Mouse (Mus musculus) mature B cell (primary cell): ENCODE data around the gene Tsga10ip.
"Not testable (repeated sequence)": the region's sequence is repeated elsewhere in the genome, so short reads cannot be mapped to it uniquely, and the experiment has no call there.

Source experiments
- in situ Hi-C: fragments of 300-500 bp; cut with MboI; formaldehyde crosslinking; loops from 2 replicates; pipeline ENCODE4 v1.14.3; 2019

Tsga10ip gene

DNA sequence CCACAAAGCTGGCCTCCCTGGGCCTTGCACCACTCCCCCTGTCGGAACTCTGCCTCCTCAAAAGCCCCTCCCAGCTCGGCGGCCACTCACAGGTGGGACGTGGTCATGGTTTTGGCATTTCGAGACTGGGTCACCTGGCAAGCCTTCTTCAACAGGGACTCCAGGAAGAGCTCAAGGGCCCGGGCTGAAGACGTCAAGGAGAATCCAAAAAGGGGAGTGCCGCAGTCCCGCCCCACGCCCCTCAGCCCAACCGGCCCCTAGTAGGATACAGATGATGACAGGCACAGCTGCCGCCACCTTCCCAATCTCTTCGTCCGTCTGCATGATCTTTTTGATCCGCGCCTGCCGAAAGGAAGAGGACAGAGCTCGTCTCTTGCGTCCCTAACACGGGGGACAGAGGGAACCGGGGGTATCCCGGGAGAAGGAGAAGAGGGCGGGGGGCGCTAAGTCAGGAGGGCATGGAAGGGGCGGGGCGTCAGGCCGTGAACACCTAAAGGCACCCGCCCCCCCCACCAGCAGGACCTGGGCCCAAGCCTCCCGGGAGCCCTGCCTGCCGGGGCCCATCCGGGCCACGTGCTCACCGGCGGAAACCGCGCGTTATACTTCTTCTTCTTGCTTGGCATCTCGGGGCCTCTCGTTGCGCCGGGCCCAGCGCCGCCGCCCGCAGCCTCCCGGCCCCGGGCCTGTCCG is 21.9 kb upstream of the Tsga10ip start:
- in situ Hi-C loops: no loop called here

GRCm38 (mm10) chr19:5423561-5423960 is 21.2 kb upstream of the Tsga10ip start:
- in situ Hi-C loops: no loop called here

DNA sequence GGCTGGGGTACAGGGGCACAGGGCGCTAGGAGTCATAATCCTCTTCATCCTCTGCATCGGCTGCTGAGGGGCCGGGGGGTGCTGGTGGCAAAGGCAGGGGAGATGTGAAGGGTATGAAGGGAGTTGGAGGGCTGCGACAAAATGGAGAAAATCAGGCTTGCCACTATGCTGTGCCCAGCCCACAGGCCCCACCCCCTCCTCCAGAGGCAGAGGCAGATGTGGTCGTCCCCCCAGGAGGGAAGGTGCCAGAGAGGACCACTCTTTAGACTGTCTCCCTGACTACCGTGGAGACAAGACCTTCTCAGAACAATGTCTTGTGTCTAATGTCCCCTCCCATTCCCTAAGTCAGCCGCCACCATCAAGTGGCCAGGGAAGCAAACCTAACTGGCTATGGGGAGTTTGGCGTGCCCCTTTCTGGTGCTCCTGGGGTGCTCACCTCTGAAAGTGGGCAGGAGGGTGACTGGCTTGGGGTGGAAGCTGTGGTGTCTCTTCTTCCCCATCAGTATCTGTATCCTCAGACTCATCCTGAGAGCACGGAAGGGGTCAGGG is 20.6 kb upstream of the Tsga10ip start:
- in situ Hi-C loops: no loop called here

DNA sequence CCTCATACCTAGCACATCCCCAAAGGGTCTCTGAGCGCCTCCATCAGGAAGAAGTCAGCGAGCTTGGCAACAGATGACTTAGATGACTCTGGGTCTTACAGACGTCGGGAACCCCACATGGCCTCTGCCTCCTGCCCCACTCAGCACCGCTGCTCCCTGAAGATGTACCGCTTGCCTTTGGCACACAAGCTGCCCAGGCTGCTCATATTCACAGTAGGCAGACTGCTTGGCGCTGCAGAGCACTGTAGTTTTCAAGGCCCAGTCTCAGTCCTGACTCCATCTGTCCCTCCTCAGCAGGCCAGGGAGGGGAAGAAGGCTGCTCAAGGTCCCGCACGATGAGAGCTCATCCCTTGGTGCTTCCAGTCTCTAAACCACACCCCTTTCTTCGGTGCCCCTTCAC is 19.9 kb upstream of the Tsga10ip start:
- in situ Hi-C loops: no loop called here

DNA sequence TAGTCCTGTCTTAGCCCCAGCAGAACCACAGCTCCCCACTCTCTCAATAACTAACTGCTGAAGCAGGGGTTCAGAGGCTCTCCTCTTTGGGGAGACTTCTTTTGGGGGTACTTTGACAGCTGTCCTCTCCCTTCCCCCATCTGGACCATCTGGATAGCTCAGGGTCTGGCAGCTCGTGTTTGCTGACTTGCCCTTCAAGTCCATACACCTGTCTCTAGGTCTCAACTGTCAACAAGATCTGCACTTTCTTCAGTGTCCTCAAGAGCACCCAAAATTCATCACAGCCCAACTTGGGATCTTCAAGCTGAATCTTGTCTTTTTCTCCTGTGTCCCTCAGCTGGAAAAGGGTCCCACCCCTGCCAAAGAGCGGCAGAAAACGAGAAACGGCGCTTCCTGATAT is 19.5 kb upstream of the Tsga10ip start:
- in situ Hi-C loops: no loop called here

GRCm38 (mm10) chr19:5420579-5420978 is 18.3 kb upstream of the Tsga10ip start:
- in situ Hi-C loops: no loop called here

DNA sequence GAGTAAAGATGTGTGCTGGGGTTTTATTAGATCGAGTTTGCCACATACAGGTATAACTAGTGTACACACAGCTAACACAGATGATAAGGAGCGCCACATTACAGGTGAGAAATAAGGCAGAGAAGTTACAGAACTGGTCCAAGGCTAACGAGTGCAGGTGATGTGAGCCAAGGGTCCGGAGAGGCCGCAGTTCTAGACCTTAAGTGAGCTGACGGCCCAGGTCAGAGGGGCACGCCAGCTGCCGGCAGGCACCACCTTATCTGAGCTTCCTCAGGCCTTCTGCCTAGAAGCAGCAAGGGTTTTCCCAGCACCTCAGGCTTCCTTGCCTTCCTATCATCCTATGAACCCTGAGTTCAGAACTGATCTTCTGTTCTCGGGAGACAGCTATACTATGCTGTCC is 17.3 kb upstream of the Tsga10ip start:
- in situ Hi-C loops: no loop called here

GRCm38 (mm10) chr19:5418750-5419466 is 16.6 kb upstream of the Tsga10ip start:
- in situ Hi-C loops: no loop called here

DNA sequence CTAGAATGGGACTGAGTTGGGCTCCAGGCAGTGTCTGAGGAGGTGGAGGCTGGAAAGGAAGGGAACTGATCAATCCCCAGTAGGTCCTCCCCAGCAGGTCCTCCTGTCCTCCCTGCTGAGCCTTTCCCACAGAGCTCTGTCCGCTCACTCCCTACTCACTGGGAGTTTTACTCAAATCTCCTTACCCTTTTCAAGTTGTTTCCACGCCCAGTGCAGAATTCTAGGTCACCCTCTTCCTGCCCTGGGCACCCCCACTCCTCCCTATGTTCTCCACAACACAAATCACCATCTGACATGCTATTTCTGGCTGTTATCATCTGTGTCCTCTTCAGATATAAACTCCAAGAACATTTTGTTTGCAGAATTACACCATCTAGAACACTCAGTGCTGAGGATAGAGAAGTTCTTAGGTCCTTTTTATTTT is 12.2 kb upstream of the Tsga10ip start:
- in situ Hi-C loops: no loop called here

- in situ Hi-C loops: no loop called here
Observed at GRCm38 (mm10) chr19:5413840-5414239, 11.5 kb upstream of the Tsga10ip start.

- in situ Hi-C loops: no loop called here
Observed at GRCm38 (mm10) chr19:5411961-5412360, 9.6 kb upstream of the Tsga10ip start.

DNA sequence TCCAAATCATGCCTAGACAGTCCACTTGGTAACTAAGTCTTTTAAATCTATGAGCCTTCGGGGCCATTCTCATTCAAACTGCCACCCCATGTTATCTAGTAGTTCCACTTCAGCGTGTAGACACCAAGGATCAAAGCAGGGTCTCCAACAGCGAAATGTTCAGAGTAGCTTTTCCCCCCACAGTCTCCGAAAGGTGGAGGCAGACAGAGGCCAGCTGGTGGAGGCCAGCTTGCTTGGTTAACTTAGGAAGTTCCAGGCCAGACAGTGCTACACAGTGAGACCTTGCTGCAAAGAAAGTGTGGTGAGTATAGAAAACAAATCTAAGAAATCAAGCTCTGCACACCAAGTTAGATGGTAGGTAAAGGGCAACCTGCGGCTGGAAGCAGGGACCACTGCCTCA is 8.3 kb upstream of the Tsga10ip start:
- in situ Hi-C loops: no loop called here

DNA sequence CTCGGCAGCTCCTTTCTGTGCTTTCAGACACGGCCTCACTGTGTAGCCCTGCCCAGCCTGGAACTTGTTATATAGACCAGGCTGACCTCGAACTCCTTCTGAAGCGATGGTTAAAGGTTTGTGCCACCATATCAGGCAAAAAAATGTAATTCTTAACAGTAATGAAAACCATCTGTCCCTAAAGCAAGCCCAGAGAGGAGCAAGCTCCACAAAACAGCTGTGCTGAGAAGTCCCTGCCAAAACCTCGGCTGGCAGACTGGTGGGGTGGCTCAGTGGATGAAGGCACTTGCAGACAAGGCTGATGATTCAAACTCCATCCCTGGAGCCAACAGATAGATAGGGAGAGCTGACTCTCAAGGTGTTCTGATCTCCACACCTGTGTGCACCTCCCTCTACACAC is 6.7 kb upstream of the Tsga10ip start:
- in situ Hi-C loops: no loop called here

GRCm38 (mm10) chr19:5408057-5409001 is 6.0 kb upstream of the Tsga10ip start:
- in situ Hi-C loops: no loop called here

DNA sequence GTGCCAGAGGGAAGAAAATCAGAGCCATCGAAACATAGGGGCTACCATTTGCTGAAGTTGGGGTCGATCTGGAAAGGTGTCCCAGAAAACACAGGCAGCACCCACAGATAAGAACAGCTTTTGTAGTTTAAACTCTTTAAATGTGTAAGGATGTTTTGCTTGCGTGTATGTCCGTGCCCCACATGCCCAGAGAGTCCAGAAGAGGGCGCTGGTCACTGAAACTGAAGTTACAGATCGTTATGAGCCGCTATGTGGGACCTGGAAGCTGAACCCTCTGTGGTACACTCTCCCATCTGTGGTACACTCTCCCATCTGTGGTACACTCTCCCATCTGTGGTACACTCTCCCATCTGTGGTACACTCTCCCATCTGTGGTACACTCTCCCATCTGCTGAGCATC is 4.8 kb upstream of the Tsga10ip start:
- in situ Hi-C loops: no loop called here

GRCm38 (mm10) chr19:5406531-5407126 is 4.3 kb upstream of the Tsga10ip start:
- in situ Hi-C loops: not testable (repeated sequence)

DNA sequence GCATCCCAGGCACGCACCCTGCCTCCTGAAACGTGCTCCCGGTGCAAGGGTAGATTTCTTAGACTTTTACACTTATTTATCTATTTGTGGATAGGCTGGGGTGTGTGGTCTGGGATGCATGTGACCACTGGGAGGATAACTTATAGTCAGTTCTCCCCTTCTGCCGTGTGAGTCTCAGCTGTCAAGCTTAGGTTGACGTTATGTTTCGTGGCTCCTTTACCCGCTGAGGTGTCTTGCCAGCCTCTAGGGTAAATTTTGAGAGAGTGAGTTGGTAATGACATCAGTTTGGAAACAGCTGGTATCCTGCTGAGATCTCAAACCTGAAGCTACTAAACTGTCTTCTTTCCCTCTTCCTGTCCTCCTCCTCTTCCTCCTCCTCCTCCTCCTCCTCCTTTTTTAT is 3.6 kb upstream of the Tsga10ip start:
- in situ Hi-C loops: no loop called here

- in situ Hi-C loops: not testable (repeated sequence)
Observed at GRCm38 (mm10) chr19:5401073-5401472, 1.3 kb downstream of the Tsga10ip start.

GRCm38 (mm10) chr19:5395371-5395770 is 7.0 kb downstream of the Tsga10ip start:
- in situ Hi-C loops: no loop called here

GRCm38 (mm10) chr19:5394168-5394567 is 8.2 kb downstream of the Tsga10ip start:
- in situ Hi-C loops: no loop called here

GRCm38 (mm10) chr19:5392892-5393291 is 9.4 kb downstream of the Tsga10ip start:
- in situ Hi-C loops: no loop called here

GRCm38 (mm10) chr19:5390416-5390815 is 11.9 kb downstream of the Tsga10ip start:
- in situ Hi-C loops: no loop called here
